Mouse (Mus musculus) kidney, embryonic 16.5 days (tissue): ENCODE results near the gene Gm21988. TPM values are rescaled to one million over a fixed set of nuclear protein-coding genes. Genes with fewer than 3 reads are reported as not detected.

Experiments used
- ATAC-seq: fragments of 200-750 bp; cut with Nextera tagmentation; 2 replicates; pipeline ENCODE4 v1.8.0; 2017; ENCODE audit warnings: moderate TSS enrichment; ENCODE audit not compliant: low FRiP score, low TSS enrichment
- H3K27ac ChIP-seq: fragments of 300-500 bp; sonication (generic); 2 replicates; pipeline ENCODE4 v1.5.1; 2014; ENCODE audit warnings: low read length
- H3K27me3 ChIP-seq: fragments of 300-500 bp; sonication (generic); 2 replicates; pipeline ENCODE4 v1.6.1; 2014; ENCODE audit warnings: low read length, control low read depth, mixed read lengths; ENCODE audit not compliant: insufficient read depth
- H3K36me3 ChIP-seq: fragments of 300-500 bp; sonication (generic); 2 replicates; pipeline ENCODE4 v1.6.1; 2014; ENCODE audit warnings: low read length, control low read depth, mixed read lengths; ENCODE audit not compliant: insufficient read depth
- H3K4me1 ChIP-seq: fragments of 300-500 bp; sonication (generic); 2 replicates; pipeline ENCODE4 v1.6.1; 2014; ENCODE audit warnings: low read length, control low read depth, mixed read lengths; ENCODE audit not compliant: insufficient read depth
- H3K4me2 ChIP-seq: fragments of 300-500 bp; sonication (generic); replicated peaks from 2 replicates; pipeline ENCODE4 v1.6.1; 2014; ENCODE audit warnings: low read depth, low read length
- H3K4me3 ChIP-seq: fragments of 300-500 bp; sonication (generic); 2 replicates; pipeline ENCODE4 v1.5.1; 2014; ENCODE audit warnings: mild to moderate bottlenecking, low read length
- H3K9ac ChIP-seq: fragments of 300-500 bp; sonication (generic); replicated peaks from 2 replicates; pipeline ENCODE4 v1.6.1; 2014; ENCODE audit warnings: low read length
- H3K9me3 ChIP-seq: fragments of 300-500 bp; sonication (generic); 2 replicates; pipeline ENCODE4 v1.6.1; 2016; ENCODE audit warnings: low read length, control low read depth
- WGBS: fragments of 180-500 bp; shearing (Covaris S2); extraction: QIAGEN DNeasy Blood & Tissue Kit; methylation state at CpG from one replicate; pipeline ENCODE4 v1.1.7; 2014; 5-methylcytosine and 5-hydroxymethylcytosine counted together
- polyA plus RNA-seq: library from polyadenylated mRNA; unstranded; fragments of >200 nt; fragmentation: Nextera tagmentation; extraction: Ambion mirVana; gene quantifications from 2 replicates; pipeline ENCODE4 v1.2.1, GENCODE M21; 2015

Gm21988 gene
- polyA plus RNA-seq, 1 experiment from 2014 or later: 10.5 TPM

- peak within 1 kb of the TSS; percentile 56 for H3K4me2 ChIP-seq
- ATAC-seq: peak; percentile 11; the same call in 1 of the 2 replicates
- peaks cover 49% of the 10 kb centered on the region for H3K27me3 ChIP-seq
- H3K4me1 ChIP-seq: peaks cover 38% of the 10 kb centered on the region
- peak within 1 kb of the TSS; percentile 48 for H3K4me3 ChIP-seq
- peak within 1 kb of the TSS; percentile 82 for H3K27ac ChIP-seq
- no peaks in the 10 kb centered on the region for H3K9me3 ChIP-seq
- no peaks in the 10 kb centered on the region; the same call in 1 of the 2 replicates for H3K36me3 ChIP-seq
- peak within 1 kb of the TSS; percentile 69 for H3K9ac ChIP-seq
- WGBS: under 1% methylated on average over 39 of the region's 39 CpGs
Measured at GRCm38 (mm10) chr11:70229260-70230010, 10.2 kb downstream of the Gm21988 start, which contains the start of gene Bcl6b. Bcl6b (minus strand) TSS chr11:70229798.

DNA sequence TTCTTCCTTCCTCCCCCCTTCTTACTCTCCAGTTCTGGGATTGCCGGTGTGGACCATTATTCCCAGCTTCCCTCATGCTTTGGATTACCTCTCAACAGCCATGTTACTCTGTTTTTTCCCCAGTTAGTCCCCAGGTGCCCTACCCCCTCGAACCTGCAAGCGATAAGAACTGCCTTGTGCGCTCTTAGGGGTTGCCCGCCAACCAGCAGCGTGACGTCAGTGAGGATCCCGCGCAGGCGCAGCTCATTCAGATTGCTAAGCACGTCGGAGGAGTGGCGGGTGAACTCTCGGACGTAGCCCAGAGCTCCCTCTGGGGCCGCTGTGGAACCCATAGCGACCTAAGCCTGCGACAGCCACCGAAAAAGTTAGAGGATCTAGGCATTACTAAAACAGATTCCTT, 10.8 kb downstream of the Gm21988 start:
- peak overlapping the region; percentile 69 for H3K9ac ChIP-seq
- H3K27me3 ChIP-seq: peaks cover 49% of the 10 kb centered on the region
- H3K36me3 ChIP-seq: no peaks in the 10 kb centered on the region
- H3K4me3 ChIP-seq: peak overlapping the region; percentile 48
- WGBS: under 1% methylated on average over 19 of the region's 19 CpGs
- peak overlapping the region; percentile 46 for H3K27ac ChIP-seq
- peak overlapping the region; percentile 56 for H3K4me2 ChIP-seq
- no peaks in the 10 kb centered on the region for H3K9me3 ChIP-seq
- H3K4me1 ChIP-seq: peaks cover 34% of the 10 kb centered on the region
- ATAC-seq: 0 out of 2 replicates have a peak, but pooled peaks have one; percentile 24

- H3K27ac ChIP-seq: no peak overlapping the region
- peak overlapping the region; percentile 48 for H3K4me3 ChIP-seq
- H3K4me2 ChIP-seq: peak overlapping the region; percentile 56
- 81% methylated on average over 4 of the region's 4 CpGs for WGBS
- ATAC-seq: no peak
- H3K36me3 ChIP-seq: no peaks in the 10 kb centered on the region
- H3K27me3 ChIP-seq: peaks cover 49% of the 10 kb centered on the region
- no peaks in the 10 kb centered on the region for H3K9me3 ChIP-seq
- peak overlapping the region; percentile 69 for H3K9ac ChIP-seq
- H3K4me1 ChIP-seq: peaks cover 24% of the 10 kb centered on the region
Measured at GRCm38 (mm10) chr11:70227661-70228245, 11.9 kb downstream of the Gm21988 start.

GRCm38 (mm10) chr11:70227126-70227525, 12.5 kb downstream of the Gm21988 start:
- peaks cover 51% of the 10 kb centered on the region for H3K27me3 ChIP-seq
- H3K9ac ChIP-seq: peak overlapping the region; percentile 69
- no peak for ATAC-seq
- no peaks in the 10 kb centered on the region for H3K36me3 ChIP-seq
- H3K4me3 ChIP-seq: peak overlapping the region; percentile 48
- peak overlapping the region; percentile 56 for H3K4me2 ChIP-seq
- 23% methylated on average over 5 of the region's 5 CpGs for WGBS
- no peaks in the 10 kb centered on the region for H3K9me3 ChIP-seq
- H3K27ac ChIP-seq: no peak overlapping the region
- peaks cover 21% of the 10 kb centered on the region for H3K4me1 ChIP-seq

- Histone ChIP-seq H3K36me3 (no peaks in the 10 kb centered on the region), H3K4me2 (peak overlapping the region; percentile 56), H3K9ac (peak overlapping the region; percentile 69), H3K27ac (peak overlapping the region; percentile 7; the same call in 1 of the 2 replicates), H3K4me1 (peaks cover 25% of the 10 kb centered on the region), H3K27me3 (peaks cover 55% of the 10 kb centered on the region), H3K4me3 (peak overlapping the region; percentile 48), H3K9me3 (no peaks in the 10 kb centered on the region)
- no peak for ATAC-seq
- WGBS: 6% methylated on average over 18 of the region's 18 CpGs
Measured at GRCm38 (mm10) chr11:70226602-70226890, 13.1 kb downstream of the Gm21988 start.

DNA sequence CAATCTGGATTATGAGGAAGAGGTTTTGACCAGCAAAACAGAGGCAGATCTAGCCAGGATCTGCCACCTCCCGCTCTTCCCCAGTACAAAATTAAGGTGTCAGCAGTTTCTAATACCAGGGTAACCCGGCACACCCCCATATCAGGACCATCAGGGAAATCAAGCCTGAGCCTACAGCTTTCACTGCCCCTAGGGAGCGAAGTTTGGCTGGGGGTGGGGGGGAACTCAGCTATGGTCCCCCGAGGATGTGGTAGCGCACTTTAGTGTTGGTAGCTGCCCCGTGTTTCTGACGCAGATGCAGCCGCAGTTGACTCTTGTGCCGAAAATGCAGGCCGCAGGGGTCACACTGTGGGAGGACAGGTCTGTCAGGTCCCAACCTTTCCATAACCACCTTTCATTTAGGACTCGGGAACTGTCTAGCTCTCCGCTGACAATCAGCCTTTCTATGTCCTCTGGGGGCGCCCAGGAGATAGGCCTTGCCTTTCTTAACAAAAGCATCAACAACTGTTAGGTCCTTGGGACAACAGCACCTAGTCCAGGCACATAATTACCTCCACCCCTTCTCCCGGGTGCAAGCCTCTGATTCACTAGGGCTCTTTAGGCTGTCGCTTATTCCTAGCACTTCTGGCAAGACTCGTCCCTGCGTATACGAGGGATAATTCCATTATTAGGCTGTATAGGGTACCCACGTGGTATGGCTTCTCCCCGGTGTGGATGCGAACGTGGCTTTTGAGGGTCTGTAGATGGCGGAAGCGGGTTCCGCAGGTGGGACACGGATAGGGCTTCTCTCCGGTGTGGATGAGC, 13.6 kb downstream of the Gm21988 start:
- ATAC-seq: no peak
- H3K9ac ChIP-seq: peak overlapping the region; percentile 69

GRCm38 (mm10) chr11:70223724-70224123, 15.9 kb downstream of the Gm21988 start:
- ATAC-seq: no peak
- no peak overlapping the region for H3K4me3 ChIP-seq
- no peaks in the 10 kb centered on the region for H3K9me3 ChIP-seq
- H3K4me1 ChIP-seq: peaks cover 24% of the 10 kb centered on the region
- 76% methylated on average over 9 of the region's 9 CpGs for WGBS
- peak overlapping the region; percentile 56; the same call in 1 of the 2 replicates for H3K4me2 ChIP-seq
- H3K36me3 ChIP-seq: no peaks in the 10 kb centered on the region
- H3K9ac ChIP-seq: 0 out of 2 replicates have a peak overlapping the region, but pooled peaks have one; percentile 5
- peaks cover 40% of the 10 kb centered on the region for H3K27me3 ChIP-seq
- H3K27ac ChIP-seq: peak overlapping the region; percentile 67

More for the DNA sequence above, 13.6 kb downstream of the Gm21988 start:
- no peaks in the 10 kb centered on the region for H3K36me3 ChIP-seq
- WGBS: 17% methylated on average over 27 of the region's 27 CpGs
- peaks cover 25% of the 10 kb centered on the region for H3K4me1 ChIP-seq
- H3K27ac ChIP-seq: peak overlapping the region; percentile 23
- H3K9me3 ChIP-seq: no peaks in the 10 kb centered on the region
- peaks cover 55% of the 10 kb centered on the region for H3K27me3 ChIP-seq
- peak overlapping the region; percentile 48 for H3K4me3 ChIP-seq
- peak overlapping the region; percentile 56 for H3K4me2 ChIP-seq

DNA sequence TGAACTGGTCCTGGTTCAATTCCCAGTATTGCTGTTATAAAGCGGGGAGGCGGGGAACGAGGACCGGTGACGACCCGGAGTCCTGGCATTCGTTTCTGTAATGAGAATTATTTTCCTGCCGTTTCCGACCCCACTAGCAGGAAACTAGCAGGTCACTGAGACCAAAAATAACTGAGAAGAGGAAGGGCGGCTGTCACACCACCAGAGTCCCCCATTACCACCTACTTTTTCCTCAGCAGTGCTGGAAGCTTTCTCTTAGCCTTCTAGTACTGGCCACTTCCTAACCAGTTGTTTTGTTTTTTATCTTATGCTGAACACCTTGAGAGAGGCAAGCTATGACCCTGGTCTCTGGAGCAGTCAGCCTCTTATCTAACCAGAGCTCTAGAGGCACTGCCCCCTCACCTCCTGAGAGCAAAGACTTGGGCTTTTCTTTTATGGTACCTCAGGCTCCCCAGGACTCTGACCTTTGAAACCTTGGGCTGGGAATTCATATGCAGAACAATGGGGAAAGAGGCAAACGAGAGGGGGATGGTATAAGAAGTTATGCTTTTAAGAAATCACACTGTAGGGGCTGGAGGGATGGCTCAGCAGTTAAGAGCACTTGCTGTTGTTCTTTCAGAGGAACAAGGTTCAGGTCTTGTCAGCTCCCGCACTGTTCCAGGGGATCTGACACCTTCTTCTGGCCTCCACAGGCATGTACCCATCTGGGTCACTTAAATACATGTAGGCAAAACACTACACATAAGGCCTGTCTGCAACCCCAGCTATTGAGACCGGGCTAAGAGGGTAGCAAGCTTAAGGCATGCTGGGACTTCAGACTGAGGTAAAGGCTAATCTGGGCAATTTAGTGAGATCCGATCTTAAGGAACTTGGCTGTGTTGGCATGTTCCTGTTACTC, 17.8 kb downstream of the Gm21988 start:
- Histone ChIP-seq H3K36me3 (no peaks in the 10 kb centered on the region), H3K27ac (peak overlapping the region; percentile 73), H3K9me3 (no peaks in the 10 kb centered on the region), H3K27me3 (peaks cover 25% of the 10 kb centered on the region), H3K4me3 (peak overlapping the region; percentile 53), H3K9ac (peak overlapping the region; percentile 50), H3K4me1 (peaks cover 27% of the 10 kb centered on the region), H3K4me2 (peak overlapping the region; percentile 72)
- ATAC-seq: no peak; the same call in 1 of the 2 replicates
- WGBS: 13% methylated on average over 14 of the region's 14 CpGs
